Mouse (Mus musculus): ENCODE data around the gene Chtf18. TPM values are rescaled to one million over a fixed set of nuclear protein-coding genes. Genes with fewer than 3 reads are reported as not detected.

Gene Chtf18
- polyA plus RNA-seq, 1 experiment from 2014 or later, result 22.9 TPM

DNA sequence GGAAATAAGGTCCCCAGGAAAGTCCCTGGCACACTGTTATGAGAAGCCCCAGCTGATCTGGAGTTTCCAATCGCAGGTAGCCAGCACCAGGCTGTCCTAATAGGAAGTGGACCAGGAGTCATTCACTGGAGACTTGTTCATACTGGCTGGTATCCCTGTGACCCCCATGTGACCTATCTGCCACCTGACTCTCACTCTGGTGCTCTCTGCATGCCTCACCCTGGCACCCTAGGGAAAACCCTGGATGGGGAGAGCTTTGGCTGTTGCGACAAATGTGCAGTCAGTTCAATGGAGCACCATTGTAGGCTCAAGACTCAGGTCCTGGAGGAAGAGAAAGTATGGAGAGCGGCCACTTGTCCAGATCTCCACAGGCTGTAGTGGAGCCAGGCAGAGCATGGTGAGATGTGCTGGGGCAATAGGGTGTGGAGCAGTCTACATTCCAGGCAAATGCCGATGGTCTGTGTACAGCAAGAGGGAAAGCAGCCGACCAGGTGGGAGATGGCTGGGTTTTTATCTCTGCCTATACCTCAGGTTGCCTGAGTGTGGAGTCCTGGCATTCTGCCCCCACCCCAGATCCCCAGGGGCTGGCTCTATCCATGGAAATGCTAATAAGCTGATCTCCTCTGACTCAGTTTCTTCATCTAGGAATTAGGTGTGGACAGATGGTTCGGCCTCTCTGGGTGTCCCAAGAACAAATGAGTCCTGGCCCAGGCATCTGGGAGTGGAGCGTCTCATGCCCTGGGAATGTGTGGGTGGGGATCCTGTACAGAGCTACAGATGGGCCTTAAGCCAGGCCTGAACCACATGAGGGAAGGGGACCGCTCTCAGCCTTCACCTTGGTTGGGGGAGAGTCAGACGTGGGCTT is 29.4 kb upstream of the Chtf18 start:
- Histone ChIP-seq H3K36me3 (ENCODE audit: control insufficient read depth, insufficient read depth, low read length) (no peaks in the 10 kb centered on the region), H3K4me3 (replicated peaks; ENCODE audit: low read length) (no peak overlapping the region), H3K9ac (ENCODE audit: low read length) (no peak overlapping the region), H3K9me3 (replicated peaks; ENCODE audit: control insufficient read depth, low read length) (no peaks in the 10 kb centered on the region), H3K4me2 (ENCODE audit: low read depth, low read length) (no peak overlapping the region), H3K27me3 (ENCODE audit: control insufficient read depth, insufficient read depth, low read length) (no peaks in the 10 kb centered on the region), H3K4me1 (ENCODE audit: control insufficient read depth, insufficient read depth, low read length) (peaks cover 4% of the 10 kb centered on the region; the same call in 1 of the 2 replicates), H3K27ac (ENCODE audit: low read length) (peak overlapping the region; percentile 52)
- peak; percentile 51; the same call in 1 of the 2 replicates for ATAC-seq (ENCODE audit: insufficient read depth, low FRiP score)
- 62% methylated on average over 9 of the region's 9 CpGs for WGBS

- 18% methylated on average over 4 of the region's 4 CpGs for WGBS
- no peak overlapping the region for H3K4me3 ChIP-seq (replicated peaks; ENCODE audit: low read length)
- H3K36me3 ChIP-seq (ENCODE audit: control insufficient read depth, insufficient read depth, low read length), result no peaks in the 10 kb centered on the region
- no peak overlapping the region for H3K4me2 ChIP-seq (ENCODE audit: low read depth, low read length)
- H3K9me3 ChIP-seq (replicated peaks; ENCODE audit: control insufficient read depth, low read length), result no peaks in the 10 kb centered on the region
- H3K9ac ChIP-seq (ENCODE audit: low read length), result peak overlapping the region; percentile 35
- H3K27ac ChIP-seq (ENCODE audit: low read length), result peak overlapping the region; percentile 66
- H3K27me3 ChIP-seq (ENCODE audit: control insufficient read depth, insufficient read depth, low read length), result no peaks in the 10 kb centered on the region
- ATAC-seq (ENCODE audit: insufficient read depth, low FRiP score), result peak; percentile 77; the same call in 1 of the 2 replicates
- peaks cover 9% of the 10 kb centered on the region for H3K4me1 ChIP-seq (ENCODE audit: control insufficient read depth, insufficient read depth, low read length)
Observed at GRCm38 (mm10) chr17:25755627-25756377, 28.6 kb upstream of the Chtf18 start.

- 68% methylated on average over 4 of the region's 4 CpGs for WGBS
- H3K4me1 ChIP-seq (ENCODE audit: control insufficient read depth, insufficient read depth, low read length), result peaks cover 9% of the 10 kb centered on the region
- peak overlapping the region; percentile 66; the same call in 1 of the 2 replicates for H3K27ac ChIP-seq (ENCODE audit: low read length)
- H3K9ac ChIP-seq (ENCODE audit: low read length), result peak overlapping the region; percentile 35
- H3K27me3 ChIP-seq (ENCODE audit: control insufficient read depth, insufficient read depth, low read length), result no peaks in the 10 kb centered on the region
- no peaks in the 10 kb centered on the region for H3K9me3 ChIP-seq (replicated peaks; ENCODE audit: control insufficient read depth, low read length)
- H3K4me3 ChIP-seq (replicated peaks; ENCODE audit: low read length), result no peak overlapping the region
- ATAC-seq (ENCODE audit: insufficient read depth, low FRiP score), result no peak
- H3K4me2 ChIP-seq (ENCODE audit: low read depth, low read length), result no peak overlapping the region
- no peaks in the 10 kb centered on the region for H3K36me3 ChIP-seq (ENCODE audit: control insufficient read depth, insufficient read depth, low read length)
Observed at GRCm38 (mm10) chr17:25755086-25755485, 27.9 kb upstream of the Chtf18 start.

DNA sequence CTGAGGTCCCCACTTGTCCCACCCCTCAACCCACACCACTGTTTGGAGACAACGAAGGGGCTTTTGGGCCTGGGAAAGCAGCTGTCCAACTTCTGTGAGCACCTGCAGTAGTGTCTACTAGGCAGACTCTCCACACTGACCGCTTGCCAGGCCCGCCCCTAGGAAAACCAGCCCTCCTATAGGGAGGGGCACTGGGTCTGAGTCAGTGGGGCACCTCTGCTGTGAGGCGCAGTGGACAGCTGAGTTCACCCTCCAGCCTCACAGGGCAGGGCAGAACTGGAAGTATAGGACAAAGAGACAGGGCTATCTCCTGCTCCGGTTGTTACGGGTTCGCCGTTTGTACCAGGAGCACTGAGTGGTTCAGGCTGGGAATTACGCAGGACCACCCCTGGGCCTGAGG is 27.0 kb upstream of the Chtf18 start, which contains the start of gene Msln:
TSS of gene Msln (minus strand) at position 138 of the 400 bp plus-strand sequence.
- Histone ChIP-seq H3K27ac (ENCODE audit: low read length) (peak within 1 kb of the TSS; percentile 24; the same call in 1 of the 2 replicates), H3K27me3 (ENCODE audit: control insufficient read depth, insufficient read depth, low read length) (no peaks in the 10 kb centered on the region), H3K36me3 (ENCODE audit: control insufficient read depth, insufficient read depth, low read length) (no peaks in the 10 kb centered on the region), H3K9me3 (replicated peaks; ENCODE audit: control insufficient read depth, low read length) (no peaks in the 10 kb centered on the region), H3K9ac (ENCODE audit: low read length) (0 out of 2 replicates have a peak within 1 kb of the TSS, but pooled peaks have one; percentile 35), H3K4me3 (replicated peaks; ENCODE audit: low read length) (peak within 1 kb of the TSS; percentile 10; the same call in 1 of the 2 replicates), H3K4me2 (ENCODE audit: low read depth, low read length) (peak within 1 kb of the TSS; percentile 19), H3K4me1 (ENCODE audit: control insufficient read depth, insufficient read depth, low read length) (peaks cover 9% of the 10 kb centered on the region)
- 70% methylated on average over 9 of the region's 9 CpGs for WGBS
- ATAC-seq (ENCODE audit: insufficient read depth, low FRiP score), result peak; percentile 55; the same call in 1 of the 2 replicates

- Histone ChIP-seq H3K4me1 (ENCODE audit: control insufficient read depth, insufficient read depth, low read length) (peaks cover 9% of the 10 kb centered on the region), H3K36me3 (ENCODE audit: control insufficient read depth, insufficient read depth, low read length) (no peaks in the 10 kb centered on the region), H3K27me3 (ENCODE audit: control insufficient read depth, insufficient read depth, low read length) (no peaks in the 10 kb centered on the region), H3K27ac (ENCODE audit: low read length) (no peak overlapping the region), H3K4me2 (ENCODE audit: low read depth, low read length) (no peak overlapping the region), H3K9me3 (replicated peaks; ENCODE audit: control insufficient read depth, low read length) (no peaks in the 10 kb centered on the region), H3K4me3 (replicated peaks; ENCODE audit: low read length) (no peak overlapping the region), H3K9ac (ENCODE audit: low read length) (0 out of 2 replicates have a peak overlapping the region, but pooled peaks have one; percentile 31)
- ATAC-seq (ENCODE audit: insufficient read depth, low FRiP score), result no peak
- 27% methylated on average over 5 of the region's 5 CpGs for WGBS
Observed at GRCm38 (mm10) chr17:25751446-25751845, 24.2 kb upstream of the Chtf18 start.

GRCm38 (mm10) chr17:25749314-25749713 is 22.1 kb upstream of the Chtf18 start:
- Histone ChIP-seq H3K4me2 (ENCODE audit: low read depth, low read length) (no peak overlapping the region), H3K4me1 (ENCODE audit: control insufficient read depth, insufficient read depth, low read length) (peaks cover 6% of the 10 kb centered on the region), H3K9ac (ENCODE audit: low read length) (no peak overlapping the region), H3K9me3 (replicated peaks; ENCODE audit: control insufficient read depth, low read length) (no peaks in the 10 kb centered on the region), H3K4me3 (replicated peaks; ENCODE audit: low read length) (no peak overlapping the region), H3K36me3 (ENCODE audit: control insufficient read depth, insufficient read depth, low read length) (no peaks in the 10 kb centered on the region), H3K27me3 (ENCODE audit: control insufficient read depth, insufficient read depth, low read length) (no peaks in the 10 kb centered on the region), H3K27ac (ENCODE audit: low read length) (no peak overlapping the region)
- WGBS, result 79% methylated on average over 6 of the region's 6 CpGs
- ATAC-seq (ENCODE audit: insufficient read depth, low FRiP score), result no peak

DNA sequence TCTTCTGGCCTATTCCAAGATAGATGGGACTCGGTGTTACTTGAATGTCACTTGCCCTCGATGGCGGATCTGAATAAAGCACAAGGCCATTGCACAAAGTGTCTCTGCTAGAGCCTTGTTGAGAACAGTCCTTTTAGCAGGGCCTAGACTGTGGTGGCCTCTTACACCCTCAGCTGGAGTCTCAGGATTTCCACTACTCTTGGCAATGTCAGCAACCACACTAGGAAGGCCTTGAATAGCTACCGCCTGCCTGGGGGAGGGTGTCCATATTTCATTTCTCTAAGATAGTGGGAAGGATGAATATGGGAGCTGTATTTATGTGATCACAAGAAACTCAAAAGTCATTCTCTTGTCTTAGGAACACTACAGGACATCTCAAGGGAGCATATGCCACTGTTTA is 21.0 kb upstream of the Chtf18 start:
- no peak for ATAC-seq (ENCODE audit: insufficient read depth, low FRiP score)
- no peak overlapping the region for H3K27ac ChIP-seq (ENCODE audit: low read length)
- H3K4me1 ChIP-seq (ENCODE audit: control insufficient read depth, insufficient read depth, low read length), result peaks cover 6% of the 10 kb centered on the region
- no peaks in the 10 kb centered on the region for H3K9me3 ChIP-seq (replicated peaks; ENCODE audit: control insufficient read depth, low read length)
- WGBS, result 83% methylated on average over 4 of the region's 4 CpGs
- no peak overlapping the region for H3K4me3 ChIP-seq (replicated peaks; ENCODE audit: low read length)
- H3K36me3 ChIP-seq (ENCODE audit: control insufficient read depth, insufficient read depth, low read length), result no peaks in the 10 kb centered on the region
- no peak overlapping the region for H3K9ac ChIP-seq (ENCODE audit: low read length)
- no peak overlapping the region for H3K4me2 ChIP-seq (ENCODE audit: low read depth, low read length)
- no peaks in the 10 kb centered on the region for H3K27me3 ChIP-seq (ENCODE audit: control insufficient read depth, insufficient read depth, low read length)

GRCm38 (mm10) chr17:25744311-25744710 is 17.1 kb upstream of the Chtf18 start:
- Histone ChIP-seq H3K36me3 (ENCODE audit: control insufficient read depth, insufficient read depth, low read length) (no peaks in the 10 kb centered on the region), H3K27ac (ENCODE audit: low read length) (no peak overlapping the region), H3K9ac (ENCODE audit: low read length) (no peak overlapping the region), H3K4me2 (ENCODE audit: low read depth, low read length) (no peak overlapping the region), H3K9me3 (replicated peaks; ENCODE audit: control insufficient read depth, low read length) (no peaks in the 10 kb centered on the region), H3K27me3 (ENCODE audit: control insufficient read depth, insufficient read depth, low read length) (no peaks in the 10 kb centered on the region), H3K4me1 (ENCODE audit: control insufficient read depth, insufficient read depth, low read length) (no peaks in the 10 kb centered on the region), H3K4me3 (replicated peaks; ENCODE audit: low read length) (no peak overlapping the region)
- no peak for ATAC-seq (ENCODE audit: insufficient read depth, low FRiP score)
- WGBS, result 73% methylated on average over 10 of the region's 10 CpGs

DNA sequence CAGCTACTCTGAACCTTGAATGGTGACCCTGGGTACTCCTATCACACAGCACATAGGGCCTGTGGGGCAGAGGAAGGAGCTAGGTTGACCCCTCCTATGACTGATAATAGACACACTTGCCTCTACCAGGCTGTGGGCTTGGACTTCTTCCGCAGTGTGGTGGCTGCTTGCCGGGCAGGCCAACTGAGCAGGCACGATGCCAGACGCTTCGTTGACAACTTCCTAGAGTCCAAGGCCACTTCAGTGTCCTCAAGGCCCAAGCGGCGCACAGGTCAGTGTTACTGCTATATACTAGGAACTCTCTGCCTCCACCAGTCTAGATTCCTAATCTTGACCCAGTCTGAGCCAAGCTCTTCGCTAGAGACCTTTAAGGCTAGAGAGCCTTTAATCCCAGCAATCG is 16.6 kb upstream of the Chtf18 start:
- ATAC-seq (ENCODE audit: insufficient read depth, low FRiP score), result no peak
- Histone ChIP-seq H3K4me2 (ENCODE audit: low read depth, low read length) (no peak overlapping the region), H3K27ac (ENCODE audit: low read length) (no peak overlapping the region), H3K4me1 (ENCODE audit: control insufficient read depth, insufficient read depth, low read length) (no peaks in the 10 kb centered on the region), H3K27me3 (ENCODE audit: control insufficient read depth, insufficient read depth, low read length) (no peaks in the 10 kb centered on the region), H3K9ac (ENCODE audit: low read length) (no peak overlapping the region), H3K36me3 (ENCODE audit: control insufficient read depth, insufficient read depth, low read length) (no peaks in the 10 kb centered on the region), H3K4me3 (replicated peaks; ENCODE audit: low read length) (no peak overlapping the region), H3K9me3 (replicated peaks; ENCODE audit: control insufficient read depth, low read length) (no peaks in the 10 kb centered on the region)
- 89% methylated on average over 9 of the region's 9 CpGs for WGBS

All from stomach, embryonic 16.5 days (tissue).